Mouse (Mus musculus): ENCODE data around the gene Ypel4.

DNA sequence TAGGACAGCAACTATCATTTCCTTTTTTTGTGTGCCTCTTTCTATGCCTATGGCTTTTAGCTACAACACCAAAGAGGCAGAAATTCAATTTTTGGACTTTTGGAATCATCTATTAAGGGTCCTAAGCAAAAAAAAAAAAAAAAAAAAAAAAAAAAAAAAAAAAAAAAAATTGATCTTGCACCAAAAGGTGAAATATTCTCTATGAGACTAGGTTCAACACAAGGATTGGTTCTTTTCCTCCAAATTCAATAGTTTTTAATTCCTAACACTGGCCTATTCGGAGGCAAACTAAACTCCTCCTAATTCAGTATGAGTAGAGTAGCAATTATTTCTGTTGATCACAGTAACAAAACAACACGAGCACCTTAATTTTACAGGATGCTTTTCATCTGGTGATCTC is 22.0 kb upstream of the Ypel4 start:
- no peak for TF ChIP-seq POLR2A (IDR thresholded peaks at IDR 0.05; ENCODE audit: borderline replicate concordance, low read depth, low read length)
- TF ChIP-seq CTCF (IDR thresholded peaks at IDR 0.05; ENCODE audit: low read depth, low read length) = no peak

Measured in bone marrow macrophage, adult 2 months (primary cell).